Mouse (Mus musculus) midbrain, embryonic 10.5 days (tissue): Measurements from ENCODE around the gene Tmem204. TPM values are rescaled to one million over a fixed set of nuclear protein-coding genes. Genes with fewer than 3 reads are reported as not detected.

Experiments
- DNase-seq: peaks from one replicate; pipeline ENCODE4 v3.0.0-alpha.2; 2017; ENCODE audit warnings: low spot score
- H3K27ac ChIP-seq: fragments of 300-500 bp; sonication (generic); replicated peaks from 2 replicates; pipeline ENCODE4 v1.5.1; 2016; ENCODE audit warnings: mild to moderate bottlenecking
- H3K27me3 ChIP-seq: fragments of 300-500 bp; sonication (generic); 2 replicates; pipeline ENCODE4 v1.6.1; 2016; ENCODE audit warnings: low read depth, mild to moderate bottlenecking; ENCODE audit not compliant: poor library complexity, severe bottlenecking
- H3K36me3 ChIP-seq: fragments of 300-500 bp; sonication (generic); 2 replicates; pipeline ENCODE4 v1.6.1; 2016; ENCODE audit warnings: mild to moderate bottlenecking, moderate library complexity
- H3K4me1 ChIP-seq: fragments of 300-500 bp; sonication (generic); 2 replicates; pipeline ENCODE4 v1.6.1; 2016
- H3K4me3 ChIP-seq: fragments of 300-500 bp; sonication (generic); 2 replicates; pipeline ENCODE4 v1.5.1; 2016; ENCODE audit warnings: mild to moderate bottlenecking, moderate library complexity
- H3K9me3 ChIP-seq: fragments of 300-500 bp; sonication (generic); replicated peaks from 2 replicates; pipeline ENCODE4 v1.6.1; 2016; ENCODE audit warnings: mild to moderate bottlenecking
- WGBS: fragments of 180-500 bp; shearing (Covaris S2); methylation state at CpG from one replicate; pipeline ENCODE4 v1.1.7; 2016; 5-methylcytosine and 5-hydroxymethylcytosine counted together
- polyA plus RNA-seq: library from polyadenylated mRNA; unstranded; fragments of >200 nt; fragmentation: Nextera tagmentation; extraction: Ambion mirVana; gene quantifications from 2 replicates; pipeline ENCODE4 v1.2.1, GENCODE M21; 2016

The Tmem204 gene
- polyA plus RNA-seq, 1 experiment from 2014 or later = 10.7 TPM

- Histone ChIP-seq H3K27ac (no peak overlapping the region), H3K4me1 (no peaks in the 10 kb centered on the region), H3K9me3 (no peaks in the 10 kb centered on the region), H3K36me3 (peaks cover 65% of the 10 kb centered on the region), H3K4me3 (no peak overlapping the region), H3K27me3 (no peaks in the 10 kb centered on the region)
- no peak for DNase-seq
- WGBS = 96% methylated on average over 6 of the region's 6 CpGs
These were observed 36.2 kb downstream of the Tmem204 start for GRCm38 (mm10) chr17:25047143-25047542.

GRCm38 (mm10) chr17:25045281-25045680 is 38.1 kb downstream of the Tmem204 start:
- no peak for DNase-seq
- Histone ChIP-seq H3K9me3 (no peaks in the 10 kb centered on the region), H3K27me3 (no peaks in the 10 kb centered on the region), H3K27ac (no peak overlapping the region), H3K36me3 (peaks cover 62% of the 10 kb centered on the region), H3K4me1 (no peaks in the 10 kb centered on the region), H3K4me3 (no peak overlapping the region)
- WGBS = 92% methylated on average over 4 of the region's 4 CpGs

- Histone ChIP-seq H3K9me3 (no peaks in the 10 kb centered on the region), H3K36me3 (peaks cover 61% of the 10 kb centered on the region), H3K4me1 (no peaks in the 10 kb centered on the region), H3K4me3 (no peak overlapping the region), H3K27ac (no peak overlapping the region), H3K27me3 (no peaks in the 10 kb centered on the region)
- DNase-seq = no peak
- WGBS = 84% methylated on average over 7 of the region's 7 CpGs
These were observed 38.5 kb downstream of the Tmem204 start for GRCm38 (mm10) chr17:25044879-25045278.

GRCm38 (mm10) chr17:25036183-25036582 is 47.2 kb downstream of the Tmem204 start:
- DNase-seq = no peak
- 64% methylated on average over 4 of the region's 4 CpGs for WGBS
- H3K4me3 ChIP-seq = no peak overlapping the region
- no peaks in the 10 kb centered on the region for H3K9me3 ChIP-seq
- peaks cover 86% of the 10 kb centered on the region for H3K36me3 ChIP-seq
- no peaks in the 10 kb centered on the region for H3K27me3 ChIP-seq
- H3K27ac ChIP-seq = no peak overlapping the region
- H3K4me1 ChIP-seq = no peaks in the 10 kb centered on the region

GRCm38 (mm10) chr17:25016292-25017132 is 66.9 kb downstream of the Tmem204 start:
- H3K36me3 ChIP-seq = peaks cover 40% of the 10 kb centered on the region
- no peaks in the 10 kb centered on the region for H3K9me3 ChIP-seq
- H3K27me3 ChIP-seq = no peaks in the 10 kb centered on the region
- WGBS = under 1% methylated on average over 55 of the region's 55 CpGs
- peaks cover 27% of the 10 kb centered on the region for H3K4me1 ChIP-seq
- peak overlapping the region; percentile 99 for H3K4me3 ChIP-seq
- peak; percentile 80 for DNase-seq
- H3K27ac ChIP-seq = peak overlapping the region; percentile 98

- peak within 1 kb of the TSS; percentile 99 for H3K4me3 ChIP-seq
- H3K9me3 ChIP-seq = no peaks in the 10 kb centered on the region
- peaks cover 43% of the 10 kb centered on the region for H3K36me3 ChIP-seq
- peak; percentile 99 for DNase-seq
- H3K4me1 ChIP-seq = peaks cover 27% of the 10 kb centered on the region
- H3K27me3 ChIP-seq = no peaks in the 10 kb centered on the region
- WGBS = under 1% methylated on average over 62 of the region's 62 CpGs
- peak within 1 kb of the TSS; percentile 98 for H3K27ac ChIP-seq
These were observed 67.6 kb downstream of the Tmem204 start, which contains the start of the genes Cramp1l and Ift140 for GRCm38 (mm10) chr17:25015655-25016291. Cramp1l (minus strand) TSS chr17:25015788. Ift140 (plus strand) TSS chr17:25016085.

GRCm38 (mm10) chr17:25014841-25015570 is 68.4 kb downstream of the Tmem204 start:
- Histone ChIP-seq H3K4me3 (peak overlapping the region; percentile 99), H3K4me1 (peaks cover 27% of the 10 kb centered on the region), H3K27me3 (no peaks in the 10 kb centered on the region), H3K9me3 (no peaks in the 10 kb centered on the region), H3K27ac (peak overlapping the region; percentile 98), H3K36me3 (peaks cover 45% of the 10 kb centered on the region)
- WGBS = under 1% methylated on average over 39 of the region's 39 CpGs
- DNase-seq = peak; percentile 55

- Histone ChIP-seq H3K36me3 (peaks cover 45% of the 10 kb centered on the region), H3K27ac (peak overlapping the region; percentile 98), H3K27me3 (no peaks in the 10 kb centered on the region), H3K4me1 (peaks cover 27% of the 10 kb centered on the region), H3K4me3 (peak overlapping the region; percentile 99), H3K9me3 (no peaks in the 10 kb centered on the region)
- peak; percentile 61 for DNase-seq
- under 1% methylated on average over 78 of the region's 81 CpGs for WGBS
These were observed 69.5 kb downstream of the Tmem204 start for GRCm38 (mm10) chr17:25013606-25014501.

Other genes starting within 250 kb of the Tmem204 start
- gene Hagh, start 243.4 kb downstream of the Tmem204 start, polyA plus RNA-seq = 28.5 and 29.3 TPM in 2 replicates
- gene Fahd1, start 233.2 kb downstream of the Tmem204 start, polyA plus RNA-seq = 18.4 and 19.6 TPM in 2 replicates
- gene Igfals, start 217.6 kb downstream of the Tmem204 start, polyA plus RNA-seq = 0.31 TPM in 1 of 2 replicates, not detected in the other
- 85.5 and 87.0 TPM in 2 replicates for gene Nubp2, start 197.2 kb downstream of the Tmem204 start, polyA plus RNA-seq
- gene Spsb3, start 196.9 kb downstream of the Tmem204 start, polyA plus RNA-seq = 46.6 and 50.4 TPM in 2 replicates
- gene Eme2, start 188.5 kb downstream of the Tmem204 start, polyA plus RNA-seq = 28.9 and 33.9 TPM in 2 replicates
- gene Mrps34, start 188.5 kb downstream of the Tmem204 start, polyA plus RNA-seq = 94.7 and 98.1 TPM in 2 replicates
- gene Nme3, start 187.1 kb downstream of the Tmem204 start, polyA plus RNA-seq = 46.2 and 47.0 TPM in 2 replicates
- gene Mapk8ip3, start 146.6 kb downstream of the Tmem204 start, polyA plus RNA-seq = 40.1 and 53.9 TPM in 2 replicates
- gene Jpt2, start 122.9 kb downstream of the Tmem204 start, polyA plus RNA-seq = 442 and 466 TPM in 2 replicates
- gene Cramp1l, start 67.8 kb downstream of the Tmem204 start, polyA plus RNA-seq = 6.8 and 8.5 TPM in 2 replicates
- 27.0 and 34.9 TPM in 2 replicates for gene Ift140, start 67.5 kb downstream of the Tmem204 start, polyA plus RNA-seq
- 51.2 and 51.5 TPM in 2 replicates for gene Telo2, start 32.4 kb upstream of the Tmem204 start, polyA plus RNA-seq
- not detected in 2 replicates for gene Ptx4, start 37.2 kb upstream of the Tmem204 start, polyA plus RNA-seq
- gene Clcn7, start 49.8 kb upstream of the Tmem204 start, polyA plus RNA-seq = 23.1 and 26.4 TPM in 2 replicates
- gene Ccdc154, start 78.9 kb upstream of the Tmem204 start, polyA plus RNA-seq = not detected in 2 replicates
- gene Gm38655, start 91.9 kb upstream of the Tmem204 start, polyA plus RNA-seq = not detected in 2 replicates
- gene BC003965, start 101.0 kb upstream of the Tmem204 start, polyA plus RNA-seq = 37.3 and 37.7 TPM in 2 replicates
- 8.4 and 9.7 TPM in 2 replicates for gene Unkl, start 104.8 kb upstream of the Tmem204 start, polyA plus RNA-seq
- 67.0 and 75.3 TPM in 2 replicates for gene Gnptg, start 156.5 kb upstream of the Tmem204 start, polyA plus RNA-seq
- 74.6 and 80.4 TPM in 2 replicates for gene Tsr3, start 156.6 kb upstream of the Tmem204 start, polyA plus RNA-seq
- 2.3 and 2.4 TPM in 2 replicates for gene Baiap3, start 172.8 kb upstream of the Tmem204 start, polyA plus RNA-seq
- gene Ube2i, start 191.0 kb upstream of the Tmem204 start, polyA plus RNA-seq = 879 and 915 TPM in 2 replicates
- not detected in 2 replicates for gene Prss34, start 214.8 kb upstream of the Tmem204 start, polyA plus RNA-seq
- not detected in 2 replicates for gene Prss28, start 225.1 kb upstream of the Tmem204 start, polyA plus RNA-seq
- not detected in 2 replicates for gene Prss29, start 235.1 kb upstream of the Tmem204 start, polyA plus RNA-seq